Mouse (Mus musculus): ENCODE data around the gene Drap1.

GRCm38 (mm10) chr19:5449673-5450072 lies 24.9 kb upstream of the Drap1 start:
- TF ChIP-seq POLR2A (IDR thresholded peaks at IDR 0.05; ENCODE audit: low read depth, low read length) (no peak), CTCF (IDR thresholded peaks at IDR 0.05; ENCODE audit: extremely low read depth, insufficient read depth, insufficient read length, insufficient replicate concordance) (no peak)

Measured in spleen, adult 2 months (tissue).